Mouse (Mus musculus) forebrain, embryonic 14.5 days (tissue): ENCODE results near the gene Inhbe. TPM values are rescaled to one million over a fixed set of nuclear protein-coding genes. Genes with fewer than 3 reads are reported as not detected.
"Not testable (repeated sequence)": the region's sequence is repeated elsewhere in the genome, so short reads cannot be mapped to it uniquely, and the experiment has no call there.

Experiments used
- ATAC-seq: fragments of 200-750 bp; cut with Nextera tagmentation; 2 replicates; pipeline ENCODE4 v1.8.0; 2017; ENCODE audit warnings: mild to moderate bottlenecking, moderate library complexity
- DNase-seq: peaks from one replicate; pipeline ENCODE4 v3.0.0-alpha.2; 2015; ENCODE audit warnings: low spot score
- H3K27ac ChIP-seq: fragments of 300-500 bp; sonication (generic); 2 replicates; pipeline ENCODE4 v1.5.1; 2014; ENCODE audit warnings: low read depth, mild to moderate bottlenecking, control low read depth, low read length, moderate library complexity
- H3K27me3 ChIP-seq: fragments of 300-500 bp; sonication (generic); replicated peaks from 2 replicates; pipeline ENCODE4 v1.6.1; 2014; ENCODE audit warnings: low read length, control low read depth, mixed read lengths; ENCODE audit not compliant: control insufficient read depth, insufficient read depth
- H3K36me3 ChIP-seq: fragments of 300-500 bp; sonication (generic); 2 replicates; pipeline ENCODE4 v1.6.1; 2014; ENCODE audit warnings: low read length, control low read depth; ENCODE audit not compliant: control insufficient read depth, insufficient read depth
- H3K4me1 ChIP-seq: fragments of 300-500 bp; sonication (generic); 2 replicates; pipeline ENCODE4 v1.6.1; 2014; ENCODE audit warnings: antibody characterized with exemption, low read length, control low read depth; ENCODE audit not compliant: control insufficient read depth, insufficient read depth
- H3K4me2 ChIP-seq: fragments of 300-500 bp; sonication (generic); 2 replicates; pipeline ENCODE4 v1.6.1; 2014; ENCODE audit warnings: mild to moderate bottlenecking, control low read depth, low read length
- H3K4me3 ChIP-seq: fragments of 300-500 bp; sonication (generic); 2 replicates; pipeline ENCODE4 v1.5.1; 2014; ENCODE audit warnings: low read depth, low read length, control low read depth
- H3K9ac ChIP-seq: fragments of 300-500 bp; sonication (generic); 2 replicates; pipeline ENCODE4 v1.6.1; 2014; ENCODE audit warnings: mild to moderate bottlenecking, low read length, control low read depth, moderate library complexity
- H3K9me3 ChIP-seq: fragments of 300-500 bp; sonication (generic); replicated peaks from 2 replicates; pipeline ENCODE4 v1.6.1; 2016; ENCODE audit warnings: low read length, control low read depth, mixed read lengths; ENCODE audit not compliant: control insufficient read depth
- WGBS: fragments of 180-500 bp; shearing (Covaris S2); extraction: QIAGEN DNeasy Blood & Tissue Kit; methylation state at CpG from one replicate; pipeline ENCODE4 v1.1.7; 2014; 5-methylcytosine and 5-hydroxymethylcytosine counted together
- polyA plus RNA-seq: library from polyadenylated mRNA; unstranded; fragments of >200 nt; fragmentation: Nextera tagmentation; extraction: Ambion mirVana; gene quantifications from 2 replicates; pipeline ENCODE4 v1.2.1, GENCODE M21; 2014

Gene Inhbe
- polyA plus RNA-seq, 1 experiment from 2014 or later = not detected

DNA sequence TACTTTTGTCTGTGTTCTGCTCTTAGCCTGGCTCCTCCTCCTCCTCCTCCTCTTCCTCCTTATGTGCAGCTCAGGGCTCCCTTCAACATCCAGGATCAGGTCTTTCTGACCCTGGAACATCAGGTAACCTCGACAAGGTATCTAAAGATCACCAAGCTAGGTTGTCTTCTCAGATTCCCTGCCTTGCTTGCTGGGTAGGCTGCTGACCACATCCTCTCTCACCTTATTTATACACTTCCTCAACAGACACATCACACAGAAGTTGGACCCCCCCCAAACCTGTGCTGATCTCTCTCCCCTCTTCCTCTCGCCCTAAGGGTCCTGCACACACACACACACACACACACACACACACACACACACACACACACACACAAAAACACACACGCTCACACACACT lies 32.6 kb downstream of the Inhbe start, which contains the start of gene Arhgap9:
TSS of gene Arhgap9 (plus strand) at position 344 of the 400 bp plus-strand sequence.
- H3K27me3 ChIP-seq = peaks cover 24% of the 10 kb centered on the region
- H3K9ac ChIP-seq = no peak within 1 kb of the TSS
- no peaks in the 10 kb centered on the region for H3K9me3 ChIP-seq
- H3K4me2 ChIP-seq = no peak within 1 kb of the TSS
- DNase-seq (no peak), ATAC-seq (no peak)
- no peak within 1 kb of the TSS for H3K27ac ChIP-seq
- no peak within 1 kb of the TSS for H3K4me3 ChIP-seq
- peaks cover 5% of the 10 kb centered on the region; the same call in 1 of the 2 replicates for H3K4me1 ChIP-seq
- H3K36me3 ChIP-seq = no peaks in the 10 kb centered on the region
- 80% methylated on average over 3 of the region's 3 CpGs for WGBS

DNA sequence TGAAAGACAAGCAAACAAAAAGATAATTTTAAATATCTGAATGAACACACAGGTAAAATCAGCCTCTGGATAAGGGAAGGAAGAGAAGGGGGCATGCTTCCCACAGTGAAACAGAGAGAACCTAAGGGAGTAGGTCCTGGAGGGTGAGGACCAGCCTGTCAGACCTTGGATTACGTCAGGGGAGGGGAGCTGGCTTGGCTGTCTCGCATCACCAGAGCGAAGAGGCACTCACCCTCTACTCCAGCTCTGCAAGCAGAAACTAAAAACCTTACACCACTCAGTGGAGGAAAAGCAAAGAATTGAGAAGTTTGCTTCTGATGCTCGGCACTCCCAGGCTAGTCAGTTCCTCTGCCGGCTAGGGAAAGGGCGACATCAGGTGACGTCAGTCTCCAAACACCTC lies 34.2 kb downstream of the Inhbe start:
- WGBS = 79% methylated on average over 7 of the region's 7 CpGs
- ATAC-seq = no peak

DNA sequence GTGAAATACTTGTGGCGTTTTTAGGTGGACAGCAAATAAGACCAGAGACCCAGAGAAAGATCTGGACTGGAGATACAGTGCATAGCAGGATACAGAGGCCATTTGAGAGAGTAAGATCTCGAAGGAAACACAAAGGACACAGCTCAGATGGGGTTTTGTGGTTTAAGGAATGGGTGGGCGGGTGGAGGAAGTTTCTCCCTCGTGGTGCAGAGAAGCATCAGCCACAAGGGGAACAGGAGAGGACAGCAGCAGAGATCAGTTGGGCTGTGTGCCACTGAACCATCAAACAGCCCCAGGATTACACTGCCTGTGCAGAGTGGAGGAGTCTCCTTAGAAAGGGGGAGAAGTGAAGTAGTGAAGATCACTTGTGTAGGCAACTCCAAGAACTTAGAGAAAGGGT lies 36.2 kb downstream of the Inhbe start:
- Histone ChIP-seq H3K36me3 (no peaks in the 10 kb centered on the region), H3K9ac (no peak overlapping the region), H3K9me3 (no peaks in the 10 kb centered on the region), H3K4me3 (no peak overlapping the region), H3K27ac (no peak overlapping the region), H3K4me1 (no peaks in the 10 kb centered on the region), H3K4me2 (no peak overlapping the region), H3K27me3 (no peaks in the 10 kb centered on the region)
- WGBS = 43% methylated on average over 4 of the region's 4 CpGs
- ATAC-seq (no peak), DNase-seq (no peak)

More for the DNA sequence above, 34.2 kb downstream of the Inhbe start:
- Histone ChIP-seq H3K9ac (no peak overlapping the region), H3K27me3 (peaks cover 8% of the 10 kb centered on the region), H3K27ac (no peak overlapping the region), H3K4me3 (no peak overlapping the region), H3K36me3 (no peaks in the 10 kb centered on the region), H3K9me3 (no peaks in the 10 kb centered on the region), H3K4me1 (no peaks in the 10 kb centered on the region), H3K4me2 (no peak overlapping the region)
- no peak for DNase-seq

DNA sequence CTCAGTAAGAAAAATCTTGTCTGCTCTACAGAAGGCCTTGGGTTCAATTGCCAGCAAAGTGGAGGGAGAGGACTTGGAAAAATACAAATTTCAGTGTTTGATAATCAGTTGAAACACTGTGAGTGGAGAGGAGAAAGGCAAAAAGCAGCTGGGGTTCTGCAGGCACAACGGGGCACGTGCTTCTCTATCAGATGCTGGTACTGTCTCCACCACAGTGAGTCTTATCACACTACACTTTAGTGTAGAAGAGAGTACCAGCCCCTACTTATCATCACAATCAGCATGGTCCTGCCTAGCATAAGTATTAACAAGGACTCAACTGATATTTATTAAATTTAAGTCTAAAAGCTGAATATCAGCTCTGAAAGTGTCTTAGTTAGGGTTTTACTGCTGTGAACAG lies 36.9 kb downstream of the Inhbe start:
- no peaks in the 10 kb centered on the region for H3K27me3 ChIP-seq
- no peaks in the 10 kb centered on the region for H3K4me1 ChIP-seq
- H3K9ac ChIP-seq = no peak overlapping the region
- no peak overlapping the region for H3K27ac ChIP-seq
- no peak overlapping the region for H3K4me3 ChIP-seq
- WGBS = 77% methylated on average over 2 of the region's 2 CpGs
- no peaks in the 10 kb centered on the region for H3K9me3 ChIP-seq
- ATAC-seq (no peak), DNase-seq (no peak)
- H3K36me3 ChIP-seq = no peaks in the 10 kb centered on the region
- no peak overlapping the region for H3K4me2 ChIP-seq

DNA sequence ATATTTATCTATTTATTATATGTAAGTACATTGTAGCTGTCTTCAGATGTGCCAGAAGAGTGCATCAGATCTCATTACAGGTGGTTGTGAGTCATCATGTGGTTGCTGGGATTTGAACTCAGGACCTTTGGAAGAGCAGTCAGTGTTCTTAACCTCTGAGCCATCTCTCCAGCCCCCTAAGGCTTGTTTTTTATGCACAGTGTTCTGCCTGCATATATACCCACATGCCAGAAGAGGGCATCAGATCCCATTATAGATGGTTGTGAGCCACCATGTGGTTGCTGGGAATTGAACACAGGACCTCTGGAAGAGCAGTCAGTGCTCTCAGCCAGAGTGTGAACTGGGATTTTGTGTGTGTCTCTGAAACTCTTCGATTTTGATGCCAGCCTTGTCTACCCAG lies 39.3 kb downstream of the Inhbe start:
- 75% methylated on average over 1 of the region's 1 CpGs for WGBS

DNA sequence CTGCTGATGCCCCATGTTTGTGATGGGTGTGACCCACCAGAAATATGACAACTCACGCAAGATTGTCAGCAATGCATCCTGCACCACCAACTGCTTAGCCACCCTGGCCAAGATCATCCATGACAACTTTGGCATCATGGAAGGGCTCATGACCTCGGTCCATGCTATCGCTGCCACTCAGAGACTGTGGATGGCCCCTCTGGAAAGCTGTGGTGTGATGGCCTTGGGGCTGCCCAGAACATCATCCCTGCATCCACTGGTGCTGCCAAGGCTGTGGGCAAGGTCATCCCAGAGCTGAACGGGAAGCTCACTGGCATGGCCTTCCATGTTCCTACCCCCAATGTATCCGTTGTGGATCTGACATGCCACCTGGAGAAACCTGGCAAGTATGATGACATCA lies 40.7 kb downstream of the Inhbe start:
- DNase-seq, H3K27ac ChIP-seq, H3K9ac ChIP-seq, H3K4me3 ChIP-seq, ATAC-seq, H3K27me3 ChIP-seq, H3K36me3 ChIP-seq, H3K4me1 ChIP-seq, H3K4me2 ChIP-seq, H3K9me3 ChIP-seq: not testable (repeated sequence)
- WGBS = 88% methylated on average over 5 of the region's 5 CpGs

More for the DNA sequence above, 39.3 kb downstream of the Inhbe start:
- not testable (repeated sequence) for H3K4me1 ChIP-seq, H3K9me3 ChIP-seq, H3K27me3 ChIP-seq, H3K27ac ChIP-seq, H3K4me3 ChIP-seq, H3K4me2 ChIP-seq, H3K9ac ChIP-seq, ATAC-seq, DNase-seq, H3K36me3 ChIP-seq

DNA sequence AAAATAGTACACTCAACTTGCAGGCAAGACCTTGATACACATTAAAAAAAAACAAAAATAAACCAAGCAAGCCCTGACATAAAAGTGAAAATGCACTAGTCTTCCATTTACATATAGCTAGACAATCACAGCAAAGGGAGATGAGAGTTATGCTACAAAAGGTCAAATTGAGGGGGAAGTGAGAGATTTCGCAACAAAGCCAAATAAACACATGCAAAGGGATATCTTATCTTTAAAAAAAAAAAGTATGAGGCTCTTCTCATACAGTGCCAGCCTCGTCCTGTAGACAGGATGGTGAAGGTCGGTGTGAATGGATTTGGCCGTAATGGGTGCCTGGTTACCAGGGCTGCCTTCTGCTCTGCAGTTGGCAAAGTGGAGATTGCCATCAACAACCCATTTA lies 41.4 kb downstream of the Inhbe start:
- ATAC-seq (no peak), DNase-seq (no peak)
- Histone ChIP-seq H3K27me3 (no peaks in the 10 kb centered on the region), H3K36me3 (peaks cover 13% of the 10 kb centered on the region), H3K4me2 (no peak overlapping the region), H3K9me3 (no peaks in the 10 kb centered on the region), H3K4me3 (no peak overlapping the region), H3K4me1 (peaks cover 5% of the 10 kb centered on the region; the same call in 1 of the 2 replicates), H3K27ac (no peak overlapping the region), H3K9ac (no peak overlapping the region)
- 78% methylated on average over 4 of the region's 4 CpGs for WGBS

DNA sequence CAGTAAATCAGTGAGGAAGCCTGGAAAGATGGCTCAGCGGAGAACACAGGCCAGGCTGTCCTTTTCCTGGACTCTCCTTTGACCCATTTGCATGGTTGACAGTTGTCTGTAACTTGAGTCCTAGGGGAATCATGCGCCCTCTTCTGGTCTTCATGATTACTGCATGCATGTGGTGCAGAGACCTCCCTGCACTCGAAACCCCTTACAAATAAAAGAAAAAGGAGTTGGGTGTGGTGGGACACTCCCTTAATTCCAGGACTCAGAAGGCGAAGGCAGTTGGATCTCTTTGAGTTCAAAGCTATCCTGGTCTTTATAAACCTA lies 41.9 kb downstream of the Inhbe start:
- no peaks in the 10 kb centered on the region for H3K27me3 ChIP-seq
- H3K27ac ChIP-seq = peak overlapping the region; percentile 62; the same call in 1 of the 2 replicates
- WGBS = 2% methylated on average over 4 of the region's 4 CpGs
- H3K4me3 ChIP-seq = peak overlapping the region; percentile 65
- H3K4me2 ChIP-seq = peak overlapping the region; percentile 84
- peak; percentile 52 for ATAC-seq
- peaks cover 19% of the 10 kb centered on the region for H3K36me3 ChIP-seq
- DNase-seq = peak; percentile 91
- no peaks in the 10 kb centered on the region for H3K9me3 ChIP-seq
- H3K9ac ChIP-seq = peak overlapping the region; percentile 80
- peaks cover 5% of the 10 kb centered on the region; the same call in 1 of the 2 replicates for H3K4me1 ChIP-seq

DNA sequence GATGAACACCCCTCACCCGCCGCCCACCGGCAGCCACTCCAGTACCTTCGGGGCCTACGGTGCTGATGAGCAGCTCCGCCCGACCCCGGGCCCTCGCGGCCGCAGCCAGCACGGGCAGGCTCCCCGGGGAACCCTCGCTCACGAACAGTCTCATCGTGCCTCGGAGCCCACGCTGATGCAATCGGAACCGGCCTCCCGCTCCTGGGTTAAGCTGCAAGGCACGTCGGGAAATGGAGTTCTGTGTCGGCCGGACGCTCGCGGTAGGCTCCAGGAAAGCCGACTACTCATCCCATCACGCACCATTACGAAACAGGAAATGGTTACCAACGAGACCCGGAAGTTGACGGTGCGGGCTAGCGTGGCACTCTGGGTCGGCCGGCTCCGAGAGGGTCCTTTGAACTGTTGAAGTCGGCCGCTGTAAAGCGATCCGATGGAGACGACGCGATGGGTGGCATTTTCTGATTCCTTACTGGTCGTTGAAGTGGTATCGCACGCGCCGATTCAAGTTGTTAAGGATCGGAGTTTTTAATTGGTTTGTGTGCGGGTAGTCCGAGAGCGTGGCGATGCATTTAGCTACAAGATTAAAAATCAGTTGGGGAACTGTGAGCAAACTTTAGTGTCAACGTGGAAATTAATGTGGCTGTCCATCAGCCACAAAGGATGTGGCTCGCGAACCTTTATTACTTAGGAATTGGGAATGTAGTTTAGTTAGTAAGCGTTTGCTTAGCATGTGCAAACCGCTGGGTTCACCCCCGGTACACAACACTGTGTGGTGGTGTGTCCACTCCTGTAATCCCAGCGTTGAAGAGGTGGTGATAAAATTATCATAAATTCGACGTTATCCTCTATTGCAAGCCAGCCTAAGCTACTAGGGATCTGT lies 42.5 kb downstream of the Inhbe start, which contains the start of gene Mars:
TSS of gene Mars (minus strand) at position 311 of the 880 bp plus-strand sequence.
- ATAC-seq = peak; percentile 97
- no peaks in the 10 kb centered on the region for H3K27me3 ChIP-seq
- H3K4me2 ChIP-seq = peak within 1 kb of the TSS; percentile 84
- under 1% methylated on average over 65 of the region's 65 CpGs for WGBS
- H3K9ac ChIP-seq = peak within 1 kb of the TSS; percentile 80
- peak; percentile 98 for DNase-seq
- peak within 1 kb of the TSS; percentile 65 for H3K4me3 ChIP-seq
- peak within 1 kb of the TSS; percentile 62; the same call in 1 of the 2 replicates for H3K27ac ChIP-seq
- no peaks in the 10 kb centered on the region for H3K9me3 ChIP-seq
- H3K36me3 ChIP-seq = peaks cover 25% of the 10 kb centered on the region
- peaks cover 5% of the 10 kb centered on the region; the same call in 1 of the 2 replicates for H3K4me1 ChIP-seq
